Mouse (Mus musculus): ENCODE results near the gene Jsrp1. TPM values are rescaled to one million over a fixed set of nuclear protein-coding genes. Genes with fewer than 3 reads are reported as not detected.

Gene Jsrp1
- total RNA-seq, 2 experiments from 2014 or later = not detected

- ATAC-seq (replicated peaks; ENCODE audit: poor library complexity) = no peak
Measured at GRCm38 (mm10) chr10:80812391-80813041, 782 bp downstream of the Jsrp1 start.

GRCm38 (mm10) chr10:80810084-80810483 lies 3.2 kb downstream of the Jsrp1 start:
- no peak for ATAC-seq (replicated peaks; ENCODE audit: poor library complexity)

DNA sequence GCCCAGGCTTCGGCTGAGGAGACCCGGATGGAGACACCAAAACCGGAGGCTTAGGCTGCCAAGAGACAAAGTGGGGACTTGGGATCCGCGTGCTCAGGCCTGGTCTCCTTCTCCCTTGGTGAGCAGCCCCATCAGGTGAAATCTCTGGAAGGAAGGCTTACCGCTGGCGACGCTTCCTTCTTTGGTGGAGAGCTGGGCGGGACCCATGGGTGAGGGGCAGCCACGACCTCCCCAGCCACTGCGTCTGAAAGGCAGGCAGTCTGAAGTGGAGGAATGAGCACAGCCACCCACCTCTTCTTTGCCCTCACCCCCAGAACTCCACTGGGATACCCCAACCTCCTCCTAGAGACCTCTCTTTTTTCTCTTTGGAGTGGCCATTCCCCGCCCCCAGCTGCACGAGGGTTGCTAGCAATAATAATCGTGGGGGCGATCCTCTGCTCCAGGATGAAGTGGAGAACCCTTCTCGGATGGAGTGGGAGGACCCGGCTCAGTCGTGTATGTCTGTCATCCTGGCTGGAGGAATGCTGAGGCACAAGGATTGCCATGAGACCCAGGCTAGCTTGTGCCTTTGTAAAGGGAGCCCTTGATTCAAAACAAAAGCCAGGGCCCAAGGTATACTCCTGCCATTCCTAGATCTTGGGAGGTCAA lies 4.2 kb downstream of the Jsrp1 start:
- ATAC-seq (replicated peaks; ENCODE audit: poor library complexity) = no peak

DNA sequence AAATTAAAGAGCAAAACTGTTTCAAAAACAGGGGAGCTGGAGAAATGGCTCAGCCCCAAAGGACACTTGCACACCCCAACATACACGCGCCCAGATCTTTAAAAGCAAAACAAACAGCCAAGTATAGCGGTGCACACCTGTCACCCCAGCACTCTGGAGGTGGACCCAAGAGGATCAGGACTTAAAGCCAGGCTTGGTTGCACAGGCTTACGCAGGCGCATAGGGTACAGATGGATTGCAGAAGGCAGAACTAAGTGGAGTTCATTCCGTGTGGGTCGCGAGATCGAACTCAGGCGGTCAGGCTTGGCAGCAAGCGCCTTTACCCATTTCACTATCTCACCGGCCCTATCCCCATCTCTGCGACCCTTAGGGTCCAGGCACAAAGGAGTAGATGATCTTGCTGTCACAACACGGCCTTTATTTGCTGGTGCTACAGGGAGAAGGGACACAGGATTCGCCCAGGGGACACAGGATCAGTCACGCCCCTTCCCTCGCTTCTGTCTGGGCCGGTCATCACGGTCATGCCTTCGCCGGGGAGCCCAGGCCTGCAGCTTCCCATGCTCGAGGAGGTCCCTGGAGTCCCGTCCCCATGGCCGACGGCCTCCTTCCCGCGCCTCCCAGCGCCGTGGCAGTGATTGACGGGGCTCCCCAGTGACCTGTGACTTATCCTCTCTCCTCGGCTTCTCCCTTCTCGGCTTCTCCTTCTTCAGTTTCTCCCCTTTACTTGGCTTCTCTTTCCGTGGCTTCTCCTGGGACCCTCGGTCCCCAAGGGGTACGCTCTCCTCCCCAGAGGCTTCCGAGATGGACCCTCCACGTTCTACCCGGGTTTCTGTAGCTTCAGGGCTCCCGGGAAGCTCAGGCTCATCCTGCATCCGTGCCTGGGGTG lies 5.0 kb downstream of the Jsrp1 start:
- ATAC-seq (replicated peaks; ENCODE audit: poor library complexity) = no peak

GRCm38 (mm10) chr10:80807057-80807627 lies 6.2 kb downstream of the Jsrp1 start:
- peak; percentile 48 for ATAC-seq (replicated peaks; ENCODE audit: poor library complexity)

GRCm38 (mm10) chr10:80806341-80807056 lies 6.8 kb downstream of the Jsrp1 start:
- ATAC-seq (replicated peaks; ENCODE audit: poor library complexity) = peak; percentile 6; the same call in 1 of the 2 replicates

- peak; percentile 77 for ATAC-seq (replicated peaks; ENCODE audit: poor library complexity)
Measured at GRCm38 (mm10) chr10:80805925-80806324, 7.4 kb downstream of the Jsrp1 start.

DNA sequence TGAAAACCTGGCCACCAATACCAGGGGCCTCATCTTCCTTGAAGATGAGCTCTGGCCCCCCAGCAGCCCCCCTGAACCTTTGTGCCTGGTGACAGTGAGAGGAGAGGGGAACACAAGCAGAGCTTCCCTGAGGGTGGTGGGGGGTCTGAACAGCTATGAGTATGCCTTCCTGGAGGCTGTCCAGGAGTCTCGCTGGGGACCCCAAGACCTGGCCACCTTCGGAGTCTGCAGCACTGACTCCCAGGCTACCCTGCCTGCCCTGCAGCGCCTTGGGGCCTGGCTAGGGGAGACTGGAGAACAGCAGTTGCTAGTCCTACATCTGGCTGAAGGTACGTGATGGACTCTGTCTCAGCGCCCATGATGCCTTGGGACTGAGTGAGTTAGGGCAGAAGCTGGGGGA lies 8.0 kb downstream of the Jsrp1 start:
- no peak for ATAC-seq (replicated peaks; ENCODE audit: poor library complexity)

DNA sequence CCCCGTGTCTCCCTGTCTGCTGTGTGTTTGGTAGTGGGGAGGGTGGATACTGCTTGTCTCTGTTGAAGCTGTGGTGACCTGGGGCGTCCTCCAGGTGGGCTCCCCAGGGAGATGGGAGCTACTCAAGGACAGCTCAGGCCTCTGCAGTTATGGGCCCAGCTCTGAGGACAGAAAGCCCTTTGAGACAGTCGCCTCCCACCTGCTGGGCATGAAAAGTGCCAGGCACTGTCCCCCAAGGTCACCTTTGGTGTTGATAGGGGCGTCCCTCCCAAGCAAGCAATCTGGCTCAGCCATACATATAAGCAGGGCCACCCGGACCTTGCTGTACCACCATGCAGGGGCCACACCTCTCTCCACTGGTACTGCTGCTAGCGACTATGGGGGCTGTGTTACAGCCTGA lies 8.4 kb downstream of the Jsrp1 start, which contains the start of gene Amh:
Gene Amh, plus strand, starts transcription at position 328 of the 400 bp plus-strand sequence.
- no peak for ATAC-seq (replicated peaks; ENCODE audit: poor library complexity)

- ATAC-seq (replicated peaks; ENCODE audit: poor library complexity) = no peak
Measured at GRCm38 (mm10) chr10:80804340-80804739, 9.0 kb downstream of the Jsrp1 start.

GRCm38 (mm10) chr10:80802996-80803395 lies 10.3 kb downstream of the Jsrp1 start:
- no peak for ATAC-seq (replicated peaks; ENCODE audit: poor library complexity)

- no peak for ATAC-seq (replicated peaks; ENCODE audit: poor library complexity)
Measured at GRCm38 (mm10) chr10:80802204-80802912, 10.9 kb downstream of the Jsrp1 start.

DNA sequence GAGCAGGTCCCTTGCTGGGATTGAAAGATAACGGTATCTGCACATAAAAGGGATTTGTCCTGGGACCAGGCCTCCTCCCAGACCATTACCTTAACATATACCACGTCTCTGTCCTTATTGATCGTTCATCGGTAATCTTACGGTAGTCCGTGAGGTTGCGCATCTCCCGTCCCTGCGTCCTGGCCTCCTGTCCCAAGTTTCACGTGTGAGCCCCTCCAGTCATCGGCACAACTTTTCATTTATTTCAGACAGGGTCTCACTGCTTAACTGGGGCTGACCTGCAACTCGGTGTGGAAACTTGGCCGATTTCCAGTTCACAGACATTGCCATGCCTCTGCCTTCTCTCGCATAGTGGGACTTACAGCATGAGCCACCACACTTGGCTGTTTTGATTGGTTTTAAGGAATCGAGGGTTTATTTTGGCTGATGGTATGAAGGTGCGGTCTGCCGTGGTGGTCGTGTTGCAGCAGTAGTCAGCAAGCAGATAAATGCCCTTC lies 14.2 kb downstream of the Jsrp1 start:
- no peak for ATAC-seq (replicated peaks; ENCODE audit: poor library complexity)

GRCm38 (mm10) chr10:80798150-80799006 lies 14.9 kb downstream of the Jsrp1 start, which contains the start of the genes Sf3a2 and Plekhj1:
TSS of gene Sf3a2 (plus strand) at chr10:80798198.
TSS of gene Plekhj1 (minus strand) at chr10:80798626.
- peak; percentile 84 for ATAC-seq (replicated peaks; ENCODE audit: poor library complexity)

DNA sequence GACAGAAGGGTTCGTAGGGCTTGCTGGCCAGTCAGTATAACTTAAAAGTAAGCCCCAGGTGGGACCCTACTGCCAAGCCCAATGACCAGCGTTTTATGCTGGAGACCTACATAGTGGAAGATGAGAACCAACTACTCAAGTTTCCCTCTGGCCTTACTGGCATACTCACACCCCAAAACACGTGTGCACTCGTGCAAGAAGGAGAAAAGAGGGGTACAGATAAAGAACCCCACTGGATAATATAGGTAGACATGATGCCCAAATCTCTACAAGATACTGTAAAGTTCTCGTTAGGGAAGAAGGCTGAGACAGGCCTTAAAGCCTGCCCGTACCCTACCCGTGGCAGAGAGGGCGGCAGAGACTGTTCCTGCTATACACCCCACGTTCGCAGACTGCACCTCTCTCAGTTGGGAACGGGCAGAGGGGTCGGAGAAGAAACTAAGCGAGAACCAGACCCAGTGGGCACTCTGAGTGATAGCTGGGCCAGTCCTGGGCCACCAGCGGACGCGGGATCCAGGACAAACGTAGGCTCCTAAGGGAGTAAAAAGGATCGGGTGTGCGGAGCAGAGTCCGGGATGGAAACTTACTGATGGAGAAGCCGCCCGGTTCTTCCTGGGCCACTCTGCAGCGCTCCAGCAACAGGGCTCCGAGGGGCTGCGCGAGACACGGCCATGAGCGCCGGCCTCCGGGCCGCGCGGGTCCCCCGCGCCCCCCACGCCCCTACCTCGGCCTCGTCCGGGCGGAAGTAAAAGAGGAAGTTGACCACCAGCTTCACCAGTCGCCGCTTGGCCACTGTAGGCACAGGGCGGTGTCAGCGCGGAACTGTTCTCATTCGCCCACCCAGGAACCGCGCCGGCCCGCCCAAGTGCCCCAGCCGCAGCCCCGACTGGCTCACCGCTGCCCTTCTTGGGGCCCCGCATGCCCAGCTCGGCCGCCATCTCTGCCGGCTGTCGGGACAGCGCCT lies 15.8 kb downstream of the Jsrp1 start:
- ATAC-seq (replicated peaks; ENCODE audit: poor library complexity) = peak; percentile 32

DNA sequence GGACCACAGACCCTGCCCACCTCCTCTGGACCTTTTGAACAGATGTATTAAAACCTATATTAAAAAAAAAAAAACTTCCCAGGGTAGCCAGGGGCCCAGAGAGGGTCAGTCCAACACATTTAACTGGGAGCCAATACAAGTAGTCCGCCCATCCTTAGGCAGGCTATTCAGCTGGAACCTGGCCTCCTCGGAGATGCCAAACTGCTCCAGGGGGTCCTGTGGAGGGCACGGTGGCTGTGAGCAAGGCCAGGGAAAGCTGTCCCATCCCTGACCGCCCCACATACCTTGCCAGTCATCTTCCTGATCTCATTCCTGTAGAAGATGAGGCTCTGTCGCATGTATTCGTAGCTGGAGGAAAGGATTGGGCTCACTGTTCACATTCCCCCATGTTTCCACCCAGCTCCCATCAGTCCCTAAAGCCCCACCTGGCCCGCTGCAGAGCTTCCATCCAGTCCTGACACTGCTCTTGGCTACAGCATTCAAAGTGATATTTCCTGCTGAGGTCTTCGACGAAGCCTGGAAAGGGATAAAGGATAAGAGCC lies 16.9 kb downstream of the Jsrp1 start:
- ATAC-seq (replicated peaks; ENCODE audit: poor library complexity) = no peak

DNA sequence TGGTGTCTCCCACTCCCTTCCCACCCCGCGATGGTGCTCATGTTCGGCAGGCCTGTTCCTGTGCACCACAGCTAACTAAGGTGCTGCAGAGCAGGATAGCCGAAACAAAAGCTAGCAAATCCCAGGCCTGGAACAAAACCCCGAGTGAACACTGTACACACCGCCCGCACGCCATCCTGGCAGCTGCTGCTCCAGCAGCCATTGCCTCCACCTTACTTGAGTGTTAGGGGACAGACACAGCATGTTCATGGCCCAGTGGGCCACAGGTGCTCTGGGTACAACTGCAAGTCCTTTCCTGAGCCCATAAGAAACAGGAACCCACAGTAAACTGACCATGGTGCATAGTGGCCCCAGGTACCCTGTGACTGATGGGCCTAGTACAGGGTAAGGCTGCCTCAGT lies 18.5 kb downstream of the Jsrp1 start:
- ATAC-seq (replicated peaks; ENCODE audit: poor library complexity) = no peak
